Mouse (Mus musculus) granulocyte monocyte progenitor cell, adult 5-6 weeks (primary cell): ENCODE data around the gene Rasgrf1. TPM values are rescaled to one million over a fixed set of nuclear protein-coding genes. Genes with fewer than 3 reads are reported as not detected.

Experiments
- ATAC-seq: replicated peaks from 2 replicates; pipeline ENCODE4 v1.8.0; 2016; ENCODE audit warnings: mild to moderate bottlenecking, moderate TSS enrichment, inconsistent platforms; ENCODE audit not compliant: poor library complexity, severe bottlenecking
- total RNA-seq, 2 experiments: library from RNA; stranded (forward) in 1 of 2; stranded (reverse) in 1 of 2; fragments of 200-712, 200-1000 nt in 1 of 2; fragments of >200 nt in 1 of 2; fragmentation: Nextera tagmentation in 1 of 2; gene quantifications; 2 replicates each; pipeline ENCODE4 v1.2.3; 2014 to 2017

Gene Rasgrf1
- total RNA-seq, 2 experiments from 2014 or later, result not detected

DNA sequence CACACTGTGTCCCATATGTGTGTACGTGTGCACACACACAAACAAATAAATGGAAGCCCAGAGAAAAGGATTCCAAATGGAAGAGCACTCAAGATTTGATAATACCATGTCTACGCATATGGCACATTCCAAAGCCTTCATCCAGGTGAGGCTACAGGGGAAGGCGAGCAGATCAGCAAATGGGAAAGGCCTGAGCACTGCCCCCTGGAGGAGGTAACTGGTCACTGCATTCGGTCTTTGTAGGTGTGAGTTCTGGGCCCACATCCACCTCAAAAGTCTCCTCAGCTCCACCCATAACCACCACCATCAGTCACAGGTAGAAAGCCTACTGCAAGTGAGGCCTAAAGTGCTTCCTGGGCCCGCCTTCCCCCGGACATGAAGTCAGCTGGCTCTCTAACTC, 118.0 kb downstream of the Rasgrf1 start:
- ATAC-seq, result peak; percentile 25

DNA sequence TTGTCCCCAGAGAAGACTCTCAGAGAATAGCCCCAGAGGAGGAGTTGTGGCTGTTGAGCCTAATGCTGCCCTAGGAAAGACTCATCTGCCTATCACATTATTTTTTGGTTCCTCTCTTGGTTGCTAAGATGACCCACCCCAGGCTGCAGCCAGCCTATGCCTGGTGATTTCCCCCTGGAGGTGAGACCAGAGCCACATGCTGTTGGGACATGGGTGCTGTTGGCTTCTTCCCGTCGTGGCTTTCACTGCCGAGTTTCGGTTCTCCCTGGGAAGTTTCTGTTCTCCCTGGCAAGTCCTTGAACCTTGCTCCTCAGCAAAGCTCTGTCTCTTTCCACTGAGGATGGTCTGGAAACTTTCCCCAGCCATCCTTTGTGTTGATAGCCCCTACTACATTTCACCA, 124.2 kb downstream of the Rasgrf1 start:
- peak; percentile 97 for ATAC-seq

DNA sequence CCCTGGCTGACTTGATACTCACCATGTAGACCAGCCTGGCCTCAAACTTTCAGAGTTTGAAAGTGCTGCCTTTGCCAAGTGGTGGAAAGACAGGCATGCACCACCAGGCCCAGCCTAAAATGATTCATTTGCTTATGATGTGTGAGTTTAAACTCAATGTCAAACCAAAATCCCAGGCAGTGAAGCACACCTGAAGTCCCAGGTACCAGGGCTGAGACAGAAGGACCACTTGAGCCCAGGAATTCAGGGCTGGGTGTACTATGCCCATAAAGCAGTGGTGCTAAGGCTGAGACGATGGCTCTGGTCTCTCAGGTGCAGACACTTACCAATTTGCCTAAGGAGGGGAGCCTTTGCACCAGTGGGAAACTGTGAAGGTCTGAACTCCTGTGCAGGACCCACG, 125.5 kb downstream of the Rasgrf1 start:
- ATAC-seq, result no peak

DNA sequence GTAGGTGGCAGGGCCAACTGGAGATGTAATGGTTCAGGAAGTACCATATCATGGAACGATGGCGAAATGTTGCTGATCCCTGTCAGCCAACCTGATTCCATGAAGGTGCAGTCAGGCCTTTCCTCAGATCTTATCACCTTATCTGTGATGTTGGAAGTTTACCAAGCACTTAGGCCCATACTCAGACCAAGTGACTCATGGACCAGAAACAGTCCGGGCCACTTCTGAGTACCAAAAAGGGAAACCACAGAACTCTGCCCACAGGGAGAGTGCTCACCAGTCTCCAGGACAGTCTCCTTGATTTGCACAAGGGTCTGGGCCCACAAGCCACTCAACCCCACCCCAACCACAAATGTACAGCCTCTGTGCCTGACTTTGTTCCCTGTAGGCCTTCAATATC, 126.1 kb downstream of the Rasgrf1 start:
- ATAC-seq, result peak; percentile 52

DNA sequence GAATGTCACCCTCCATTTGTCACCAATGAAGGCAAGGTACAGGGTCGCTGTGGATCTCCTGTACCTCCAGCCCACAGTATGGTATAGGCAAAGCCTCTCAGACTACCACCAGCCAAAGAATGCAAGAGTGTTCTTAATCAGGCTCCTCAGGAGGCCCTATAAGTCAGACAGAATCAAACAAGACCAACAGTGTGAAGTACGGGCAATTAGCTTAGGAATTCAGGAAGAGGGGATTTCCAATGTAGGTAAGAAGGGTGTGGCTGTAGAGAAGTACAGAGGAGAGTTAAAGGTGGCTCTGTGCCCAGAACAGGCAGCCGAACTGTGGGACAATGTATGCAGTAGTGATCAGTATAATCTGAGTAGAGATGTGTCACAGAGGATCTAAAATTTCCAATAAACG, 126.6 kb downstream of the Rasgrf1 start:
- no peak for ATAC-seq

DNA sequence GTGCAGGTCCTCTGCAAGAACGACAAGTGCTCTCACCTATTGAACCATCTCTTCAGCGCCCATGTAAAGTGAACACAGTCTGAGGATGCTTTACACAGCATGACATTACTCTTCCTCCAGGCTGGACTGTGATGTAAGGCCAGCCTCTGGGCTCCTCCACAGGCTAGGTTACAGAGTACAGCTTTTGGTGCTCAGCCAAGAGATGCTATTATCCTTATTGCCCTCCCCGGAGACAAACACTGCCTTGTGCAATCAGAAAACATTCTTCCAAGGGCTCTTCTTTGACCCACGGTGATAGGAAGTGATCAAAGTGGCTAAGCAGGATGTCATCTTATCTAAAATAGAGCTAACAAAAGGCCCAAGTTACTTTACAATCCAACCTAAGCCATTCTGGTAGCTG, 128.8 kb downstream of the Rasgrf1 start:
- no peak for ATAC-seq

DNA sequence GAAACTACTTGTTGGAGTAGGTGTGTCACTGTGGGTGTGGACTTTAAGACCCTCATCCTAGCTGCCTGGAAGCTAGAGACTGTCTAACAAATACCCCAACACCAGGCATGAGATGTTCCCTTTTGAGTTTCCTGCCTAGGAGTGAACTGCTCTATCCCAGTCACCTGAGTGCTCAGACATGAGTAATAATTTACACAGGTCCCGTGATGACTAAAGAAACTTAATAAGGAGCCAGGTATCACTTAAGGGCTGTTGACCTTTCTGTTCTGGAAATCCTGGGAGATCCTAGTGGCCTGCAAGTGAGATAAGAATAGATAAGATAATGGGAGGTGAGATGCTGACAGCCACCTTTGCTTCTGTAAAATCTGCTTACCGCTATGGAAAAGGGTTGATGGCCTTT, 131.2 kb downstream of the Rasgrf1 start:
- no peak for ATAC-seq

DNA sequence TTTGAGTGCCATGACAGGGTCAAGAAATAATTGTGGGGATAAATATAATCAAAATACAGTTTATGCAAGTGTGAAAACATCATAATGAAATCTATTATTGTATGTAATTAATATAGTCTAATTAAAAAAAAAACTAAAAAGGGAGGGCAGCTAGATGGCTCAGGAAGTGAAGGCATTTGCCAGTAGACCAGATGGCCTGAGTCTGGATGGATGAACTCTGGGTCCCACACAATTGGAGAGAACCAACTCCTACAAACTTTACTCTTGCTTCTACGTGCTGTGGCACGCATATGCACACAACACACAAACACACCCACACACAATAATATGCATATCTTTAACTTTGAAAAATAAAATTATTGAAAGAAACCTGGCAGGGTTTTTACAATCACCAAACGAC, 131.8 kb downstream of the Rasgrf1 start:
- no peak for ATAC-seq

DNA sequence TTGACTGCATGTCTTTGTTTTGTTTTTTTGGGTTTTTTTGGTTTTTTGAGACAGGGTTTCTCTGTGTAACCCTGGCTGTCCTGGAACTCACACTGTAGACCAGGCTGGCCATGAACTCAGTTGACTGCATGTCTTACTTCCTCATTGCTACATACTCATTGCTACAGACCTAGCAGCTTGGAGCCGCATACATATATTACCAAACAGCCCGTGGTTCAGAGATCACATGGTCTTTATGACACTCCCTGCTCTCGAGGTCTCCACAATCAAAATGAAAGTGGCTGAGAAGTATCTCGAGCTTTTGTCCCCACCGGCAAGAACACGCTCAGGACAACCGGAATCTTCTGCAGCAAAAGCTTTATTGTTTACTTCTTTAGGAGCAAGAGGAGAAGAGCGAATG, 133.2 kb downstream of the Rasgrf1 start:
- peak; percentile 100 for ATAC-seq

DNA sequence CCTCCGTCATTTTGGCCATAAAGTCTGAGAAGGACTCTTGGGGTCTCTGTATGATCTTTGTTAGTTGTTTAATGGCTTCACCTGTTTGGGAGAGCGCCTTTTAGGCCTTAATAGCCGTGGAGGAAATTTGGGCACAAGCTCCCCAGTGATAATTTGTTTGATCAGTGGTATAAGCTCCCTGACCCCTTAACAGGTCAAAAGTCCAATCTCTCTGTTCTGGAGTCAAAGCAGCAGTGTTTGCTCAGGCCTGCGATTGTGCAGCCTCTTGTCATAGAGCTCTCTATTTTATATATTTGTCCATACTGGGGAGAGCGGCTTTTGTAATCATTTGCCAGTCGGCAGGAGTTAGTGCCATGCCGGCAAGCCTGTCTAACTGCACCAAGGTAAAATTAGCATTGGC, 135.5 kb downstream of the Rasgrf1 start:
- no peak for ATAC-seq

DNA sequence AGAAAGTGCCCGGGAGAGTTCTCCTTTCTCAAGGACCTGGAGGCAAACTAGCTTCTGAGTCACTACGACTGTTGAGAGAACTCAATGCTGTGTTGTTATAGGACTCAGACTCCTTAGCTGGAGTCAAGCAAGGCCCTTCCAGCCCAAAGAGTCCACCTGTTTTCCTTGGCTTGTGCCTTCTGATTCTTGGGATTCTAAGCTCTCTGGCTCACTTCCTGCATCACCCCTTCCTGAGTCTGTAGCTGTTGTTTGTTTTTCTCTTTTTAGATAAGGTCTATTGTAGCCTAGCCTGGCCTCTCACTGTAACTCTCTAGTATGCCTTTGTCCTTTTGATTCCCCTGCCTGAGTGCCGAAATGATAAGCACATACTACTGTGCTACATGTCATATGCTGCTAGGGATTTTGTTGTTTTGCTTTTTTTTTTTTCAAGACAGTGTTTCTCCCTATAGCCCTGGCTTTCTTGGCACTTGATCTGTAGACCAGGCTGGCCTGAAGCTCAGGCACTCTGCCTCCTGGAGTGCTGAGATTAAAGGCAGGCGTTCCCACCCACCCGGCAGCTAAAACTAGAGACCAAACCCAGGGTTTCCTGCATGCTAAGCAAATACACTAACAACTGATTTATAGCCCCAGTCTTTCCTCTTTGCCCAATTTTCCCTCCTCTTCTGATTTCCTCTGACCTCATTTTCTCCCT, 138.4 kb downstream of the Rasgrf1 start:
- no peak for ATAC-seq

DNA sequence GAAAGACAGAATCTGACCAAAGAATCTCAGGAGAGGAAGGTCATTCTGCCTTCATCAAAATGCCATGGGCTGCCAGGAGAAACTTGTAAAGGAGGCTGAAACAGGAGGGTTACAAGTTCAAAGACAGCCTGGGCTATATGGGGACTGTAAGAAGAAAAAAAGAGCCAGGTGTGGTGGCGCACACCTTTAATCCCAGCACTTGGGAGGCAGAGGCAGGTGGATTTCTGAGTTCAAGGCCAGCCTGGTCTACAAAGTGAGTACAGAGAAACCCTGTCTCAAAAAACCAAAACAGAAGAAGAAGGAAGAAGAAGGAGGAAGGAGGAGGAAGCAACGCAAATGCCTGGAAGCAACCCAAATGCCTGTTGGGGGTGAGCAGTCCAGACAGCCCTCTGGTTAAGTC, 144.1 kb downstream of the Rasgrf1 start, which contains the start of gene Ctsh:
Ctsh (plus strand) TSS at position 301 of the 400 bp plus-strand sequence.
- no peak for ATAC-seq

DNA sequence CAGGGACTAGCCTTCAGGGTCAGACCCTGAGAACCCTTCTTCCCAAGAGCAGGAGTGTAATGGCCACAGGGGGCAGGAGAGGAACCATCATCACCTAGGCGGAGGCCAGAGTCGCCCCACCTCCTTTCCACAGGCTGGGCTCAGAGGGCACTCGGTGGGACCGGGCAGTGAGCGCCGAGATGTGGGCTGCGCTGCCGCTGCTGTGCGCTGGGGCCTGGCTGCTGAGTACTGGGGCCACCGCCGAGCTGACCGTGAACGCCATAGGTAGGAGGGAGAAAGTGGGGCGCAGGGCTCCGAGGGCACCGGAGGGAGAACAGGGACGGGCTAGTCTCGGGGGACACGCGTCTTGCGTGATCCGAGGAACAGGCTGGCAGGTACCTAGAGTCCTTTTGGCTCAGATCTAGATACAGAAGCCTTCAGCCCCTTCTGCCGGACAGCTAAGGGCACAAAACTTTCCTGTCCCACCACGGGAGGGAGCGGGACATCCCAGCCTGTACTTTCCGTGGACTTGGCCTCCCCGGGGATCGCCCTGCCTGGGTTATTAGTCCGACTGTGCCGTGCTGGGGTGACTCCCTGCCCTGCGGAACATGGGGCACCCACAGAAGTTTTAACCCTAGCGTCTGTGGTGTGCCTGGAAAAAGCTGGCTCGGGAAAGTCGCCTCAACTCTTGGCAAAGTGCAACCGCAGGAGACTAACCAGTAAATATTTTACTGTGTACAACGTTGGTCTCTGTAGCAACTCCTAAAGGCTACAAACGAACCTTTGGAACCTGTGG, 144.8 kb downstream of the Rasgrf1 start:
- ATAC-seq, result peak; percentile 98

DNA sequence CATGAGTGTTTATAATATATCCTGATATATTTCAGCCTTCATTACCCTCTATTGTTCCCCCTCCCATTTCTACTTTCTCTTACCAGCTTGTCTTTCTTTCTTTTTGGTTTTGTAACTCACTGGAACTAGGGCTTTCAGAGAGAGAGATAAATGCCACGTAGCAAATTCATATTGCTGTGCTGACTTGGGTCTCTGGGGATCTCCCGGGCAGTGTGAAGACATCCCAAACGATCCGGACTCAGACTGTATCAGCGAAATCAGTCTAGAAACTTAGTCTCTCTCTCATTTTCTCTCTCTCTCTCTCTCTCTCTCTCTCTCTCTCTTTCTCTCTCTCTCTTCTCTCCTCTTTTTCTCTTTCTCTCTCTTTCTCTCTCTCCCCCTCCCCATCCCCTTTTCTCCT, 145.7 kb downstream of the Rasgrf1 start:
- ATAC-seq, result no peak

DNA sequence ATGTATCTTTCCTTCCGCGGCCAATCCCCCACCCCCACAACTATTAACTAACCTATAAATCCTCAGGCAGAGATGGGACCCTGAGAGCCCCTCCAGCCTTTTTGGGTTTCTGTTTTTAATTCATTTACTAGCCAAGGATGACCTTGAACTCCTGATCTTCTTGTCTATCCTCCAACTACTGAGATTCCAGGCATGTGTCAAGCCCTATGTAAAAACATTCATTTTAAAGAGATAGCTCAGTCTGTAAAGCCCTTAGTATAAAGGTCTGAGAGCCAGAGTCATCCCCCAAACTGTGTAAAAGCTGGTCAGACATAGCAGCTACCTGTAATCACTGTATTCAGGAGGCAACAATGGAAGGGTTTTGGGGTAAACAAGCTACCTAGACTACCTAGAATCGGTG, 146.2 kb downstream of the Rasgrf1 start:
- no peak for ATAC-seq

DNA sequence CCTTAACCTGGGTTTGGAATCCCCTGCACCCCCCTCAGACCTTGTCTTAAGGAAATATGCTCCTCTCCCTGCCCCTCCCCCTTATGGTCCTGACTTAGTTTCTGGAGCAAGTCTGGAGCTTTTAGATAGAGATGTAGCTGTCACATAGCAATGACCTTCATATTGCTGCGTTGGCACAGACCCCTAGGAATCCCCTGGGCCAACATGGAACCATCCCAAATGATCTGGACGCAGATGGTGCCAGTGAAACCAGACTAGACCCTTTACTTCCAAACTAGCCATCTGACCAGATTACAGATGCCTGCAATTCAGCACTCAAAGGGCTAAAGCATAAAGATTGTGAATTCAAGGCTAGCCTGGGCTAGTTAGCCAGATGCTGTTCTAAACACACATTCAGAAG, 147.0 kb downstream of the Rasgrf1 start:
- no peak for ATAC-seq

DNA sequence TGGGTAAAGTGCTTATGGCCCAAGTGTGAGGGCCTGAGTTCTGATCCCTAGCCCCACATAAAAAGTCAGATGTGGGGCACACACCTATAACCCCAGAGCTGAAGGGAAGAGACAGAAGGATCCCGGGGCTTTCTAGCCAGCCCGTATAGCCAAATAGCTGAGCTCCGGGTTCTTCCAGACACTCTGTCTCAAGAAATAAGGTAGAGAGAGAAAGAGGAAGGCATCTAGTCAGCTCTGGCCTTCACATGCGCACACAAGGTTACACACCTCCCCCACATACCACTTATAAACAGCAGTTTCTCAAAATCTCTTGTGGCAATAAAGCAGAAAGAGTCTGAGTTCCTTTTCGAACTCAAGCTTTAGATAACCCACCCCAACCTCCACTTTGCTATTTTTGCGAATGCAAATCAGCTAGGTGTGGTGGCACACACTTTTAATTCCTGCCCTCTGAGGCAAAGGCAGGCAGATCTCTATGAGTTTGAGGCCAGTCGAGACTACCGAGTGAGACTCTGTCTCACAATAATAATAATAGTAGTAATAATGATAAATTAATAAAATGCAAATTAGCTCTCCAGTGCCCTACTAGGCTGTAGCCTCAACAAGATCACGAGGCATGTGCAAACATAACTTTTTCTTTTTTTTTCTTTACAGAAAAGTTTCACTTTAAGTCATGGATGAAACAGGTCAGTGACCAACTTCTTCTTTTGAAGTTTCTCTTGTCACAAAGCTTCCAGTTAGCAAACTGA, 150.3 kb downstream of the Rasgrf1 start:
- ATAC-seq, result peak; percentile 78

DNA sequence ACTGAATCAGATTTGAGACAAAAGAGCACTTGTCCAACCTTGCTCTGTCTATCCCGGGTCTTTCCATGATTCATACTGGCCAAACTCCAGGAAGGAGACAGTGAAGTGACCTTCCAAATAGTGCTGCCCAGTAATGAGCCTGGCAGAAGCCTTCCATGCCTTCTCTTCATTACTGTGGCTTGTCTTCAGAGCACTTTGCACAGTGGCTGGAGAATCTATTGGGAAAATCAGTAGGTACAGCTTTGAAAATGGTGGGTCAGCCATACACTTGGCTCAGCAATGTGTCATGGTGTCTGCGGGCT, 150.8 kb downstream of the Rasgrf1 start:
- ATAC-seq, result peak; percentile 11; the same call in 1 of the 2 replicates

DNA sequence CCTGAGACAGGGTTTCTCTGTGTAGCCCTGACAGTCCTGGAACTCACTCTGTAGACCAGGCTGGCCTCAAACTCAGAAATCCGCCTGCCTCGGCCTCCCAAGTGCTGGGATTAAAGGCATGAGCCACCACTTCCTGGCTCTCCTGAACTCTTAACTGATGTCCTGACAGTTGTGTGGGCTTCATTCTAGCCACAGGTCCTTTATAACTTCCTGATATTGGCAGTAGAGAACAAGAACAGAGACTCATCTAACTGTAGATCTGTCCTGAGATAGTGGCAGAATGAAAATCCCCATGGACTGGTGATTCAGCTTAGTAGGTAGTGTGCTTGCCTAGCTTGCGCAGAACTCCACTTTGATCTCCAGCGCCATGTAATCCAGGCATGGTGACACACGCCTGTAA, 151.2 kb downstream of the Rasgrf1 start:
- peak; percentile 50 for ATAC-seq

DNA sequence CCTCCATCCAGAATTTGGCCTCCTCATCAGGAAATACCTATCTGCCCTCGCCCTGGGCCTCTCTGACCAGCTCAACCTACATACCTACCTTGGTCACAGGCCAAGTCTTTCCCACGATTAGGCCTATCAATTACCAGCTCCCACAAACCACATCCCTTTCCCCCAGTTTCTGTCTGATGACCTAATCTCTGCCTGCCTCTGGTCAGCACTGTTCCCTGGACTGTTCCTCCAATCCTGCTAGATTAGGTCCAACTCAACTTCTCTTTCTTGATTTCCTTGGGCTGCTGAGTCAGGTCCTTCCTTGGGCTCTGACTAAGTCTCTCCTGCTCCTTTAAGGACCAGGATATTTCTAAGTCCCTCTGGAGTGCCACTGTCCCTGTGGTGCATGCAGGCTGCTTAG, 157.6 kb downstream of the Rasgrf1 start:
- peak; percentile 57 for ATAC-seq

DNA sequence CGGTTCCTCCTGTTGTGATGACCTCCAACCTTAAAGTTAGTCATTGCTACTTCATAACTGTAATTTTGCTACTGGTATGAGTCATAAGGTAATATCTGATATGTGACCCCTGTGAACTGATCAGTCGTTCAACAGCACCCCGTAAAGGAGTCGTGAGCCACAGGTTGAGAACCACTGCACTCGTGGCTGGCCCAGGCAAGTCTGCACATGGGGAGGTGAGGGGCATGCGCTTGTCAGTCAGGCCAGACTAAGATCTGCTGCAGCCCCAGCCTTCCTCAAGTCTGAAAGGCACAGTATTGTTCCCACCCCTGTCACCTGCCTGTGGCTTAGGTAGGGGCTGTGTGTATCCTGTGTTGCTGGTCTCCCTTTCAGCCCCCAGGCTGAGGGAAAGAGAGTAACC, 159.1 kb downstream of the Rasgrf1 start:
- no peak for ATAC-seq
